Mouse (Mus musculus): ENCODE data around the gene Nme9. TPM values are rescaled to one million over a fixed set of nuclear protein-coding genes. Genes with fewer than 3 reads are reported as not detected.

Nme9 gene
- total and polyA plus RNA-seq, 2 experiments, result not detected

DNA sequence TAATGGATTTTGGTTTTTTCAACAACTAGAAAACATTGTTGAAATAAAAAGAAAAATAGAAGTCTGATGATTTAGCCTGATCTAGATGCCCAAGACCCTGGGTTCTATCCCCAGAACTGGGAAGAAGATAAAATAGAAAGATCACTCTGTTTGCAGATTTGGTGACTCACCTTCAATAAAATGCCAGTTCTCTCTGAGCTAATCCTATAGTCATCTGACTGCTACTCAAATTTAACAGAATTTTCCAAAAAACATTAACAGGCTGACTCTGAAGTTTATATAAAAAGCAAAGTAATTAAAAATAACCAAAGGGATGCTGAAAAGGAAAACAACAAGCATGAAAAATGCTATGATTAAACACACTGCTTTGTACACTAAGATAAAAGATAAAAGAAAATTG lies 5.0 kb upstream of the Nme9 start:
- H3K27me3 ChIP-seq (ENCODE audit: control insufficient read depth, insufficient read depth, low read length), result no peaks in the 10 kb centered on the region
- TF ChIP-seq CTCF (IDR thresholded peaks at IDR 0.05; ENCODE audit: low read depth, low read length) (no peak), POLR2A (IDR thresholded peaks at IDR 0.05; ENCODE audit: extremely low read depth, insufficient read depth, low read length) (no peak)

GRCm38 (mm10) chr9:99447323-99447722 lies 4.0 kb upstream of the Nme9 start:
- 79% methylated on average over 3 of the region's 3 CpGs for WGBS
- Histone ChIP-seq H3K27me3 (ENCODE audit: control insufficient read depth, insufficient read depth, low read length) (no peaks in the 10 kb centered on the region), H3K36me3 (ENCODE audit: control insufficient read depth, insufficient read depth, low read length) (no peaks in the 10 kb centered on the region), H3K27ac (replicated peaks; ENCODE audit: insufficient read depth, low read depth, low read length) (no peak overlapping the region), H3K9ac (ENCODE audit: low read depth, low read length) (no peak overlapping the region), H3K4me3 (ENCODE audit: insufficient read depth, low read depth, low read length) (no peak overlapping the region), H3K4me1 (ENCODE audit: control insufficient read depth, insufficient read depth, low read length) (no peaks in the 10 kb centered on the region), H3K79me2 (ENCODE audit: control insufficient read depth, insufficient read depth, low read length) (no peaks in the 10 kb centered on the region)
- DNase-seq (ENCODE audit: extremely low read depth, low read depth, low spot score), result no peak
- TF ChIP-seq POLR2A (IDR thresholded peaks at IDR 0.05; ENCODE audit: extremely low read depth, insufficient read depth, low read length), result no peak
- TF ChIP-seq CTCF (IDR thresholded peaks at IDR 0.05; ENCODE audit: low read depth, low read length), result no peak

More for the DNA sequence above, 5.0 kb upstream of the Nme9 start:
- no peak for DNase-seq (ENCODE audit: extremely low read depth, low read depth, low spot score)
- H3K27ac ChIP-seq (replicated peaks; ENCODE audit: insufficient read depth, low read depth, low read length), result no peak overlapping the region
- no peak overlapping the region for H3K4me3 ChIP-seq (ENCODE audit: insufficient read depth, low read depth, low read length)
- no peak overlapping the region for H3K9ac ChIP-seq (ENCODE audit: low read depth, low read length)
- H3K79me2 ChIP-seq (ENCODE audit: control insufficient read depth, insufficient read depth, low read length), result no peaks in the 10 kb centered on the region
- no peaks in the 10 kb centered on the region for H3K36me3 ChIP-seq (ENCODE audit: control insufficient read depth, insufficient read depth, low read length)
- no peaks in the 10 kb centered on the region for H3K4me1 ChIP-seq (ENCODE audit: control insufficient read depth, insufficient read depth, low read length)

- H3K9ac ChIP-seq (ENCODE audit: low read depth, low read length), result no peak overlapping the region
- no peak overlapping the region for H3K4me3 ChIP-seq (ENCODE audit: insufficient read depth, low read depth, low read length)
- WGBS, result 42% methylated on average over 9 of the region's 9 CpGs
- H3K36me3 ChIP-seq (ENCODE audit: control insufficient read depth, insufficient read depth, low read length), result no peaks in the 10 kb centered on the region
- H3K79me2 ChIP-seq (ENCODE audit: control insufficient read depth, insufficient read depth, low read length), result no peaks in the 10 kb centered on the region
- TF ChIP-seq CTCF (IDR thresholded peaks at IDR 0.05; ENCODE audit: low read depth, low read length) (peak; percentile 39; the same call in 1 of the 2 replicates), POLR2A (IDR thresholded peaks at IDR 0.05; ENCODE audit: extremely low read depth, insufficient read depth, low read length) (no peak)
- no peaks in the 10 kb centered on the region for H3K27me3 ChIP-seq (ENCODE audit: control insufficient read depth, insufficient read depth, low read length)
- DNase-seq (ENCODE audit: extremely low read depth, low read depth, low spot score), result peak; percentile 44
- H3K4me1 ChIP-seq (ENCODE audit: control insufficient read depth, insufficient read depth, low read length), result no peaks in the 10 kb centered on the region
- H3K27ac ChIP-seq (replicated peaks; ENCODE audit: insufficient read depth, low read depth, low read length), result no peak overlapping the region
Observed at GRCm38 (mm10) chr9:99449886-99450647, 1.2 kb upstream of the Nme9 start.

DNA sequence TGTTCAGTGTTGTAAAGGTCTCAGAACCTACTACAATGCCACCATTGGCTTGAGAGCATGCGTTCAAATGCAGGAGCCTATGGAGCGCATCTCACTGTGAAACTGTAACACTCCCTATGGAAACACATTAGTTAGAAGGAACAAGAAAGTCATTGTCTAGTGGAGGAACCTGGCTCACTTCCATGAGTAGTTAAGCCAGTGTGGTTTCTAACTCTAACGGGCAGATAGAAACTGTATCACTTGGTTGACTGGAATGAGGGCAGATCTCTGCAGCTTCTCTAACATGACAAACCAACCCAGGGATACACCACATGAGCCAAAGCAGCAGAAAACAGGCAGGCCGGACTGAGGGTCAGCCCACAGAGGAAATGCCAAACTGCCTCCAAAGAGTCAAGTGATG lies 2.9 kb downstream of the Nme9 start:
- Histone ChIP-seq H3K27ac (replicated peaks; ENCODE audit: insufficient read depth, low read depth, low read length) (no peak overlapping the region), H3K9ac (ENCODE audit: low read depth, low read length) (no peak overlapping the region), H3K36me3 (ENCODE audit: control insufficient read depth, insufficient read depth, low read length) (no peaks in the 10 kb centered on the region), H3K27me3 (ENCODE audit: control insufficient read depth, insufficient read depth, low read length) (no peaks in the 10 kb centered on the region), H3K79me2 (ENCODE audit: control insufficient read depth, insufficient read depth, low read length) (no peaks in the 10 kb centered on the region), H3K4me1 (ENCODE audit: control insufficient read depth, insufficient read depth, low read length) (no peaks in the 10 kb centered on the region), H3K4me3 (ENCODE audit: insufficient read depth, low read depth, low read length) (no peak overlapping the region)
- no peak for DNase-seq (ENCODE audit: extremely low read depth, low read depth, low spot score)
- WGBS, result 83% methylated on average over 4 of the region's 4 CpGs
- TF ChIP-seq POLR2A (IDR thresholded peaks at IDR 0.05; ENCODE audit: extremely low read depth, insufficient read depth, low read length), result no peak
- TF ChIP-seq CTCF (IDR thresholded peaks at IDR 0.05; ENCODE audit: low read depth, low read length), result no peak

GRCm38 (mm10) chr9:99458529-99459208 lies 7.4 kb downstream of the Nme9 start:
- Histone ChIP-seq H3K4me1 (ENCODE audit: control insufficient read depth, insufficient read depth, low read length) (no peaks in the 10 kb centered on the region), H3K4me3 (ENCODE audit: insufficient read depth, low read depth, low read length) (no peak overlapping the region), H3K9ac (ENCODE audit: low read depth, low read length) (no peak overlapping the region), H3K79me2 (ENCODE audit: control insufficient read depth, insufficient read depth, low read length) (no peaks in the 10 kb centered on the region), H3K27ac (replicated peaks; ENCODE audit: insufficient read depth, low read depth, low read length) (no peak overlapping the region), H3K27me3 (ENCODE audit: control insufficient read depth, insufficient read depth, low read length) (no peaks in the 10 kb centered on the region), H3K36me3 (ENCODE audit: control insufficient read depth, insufficient read depth, low read length) (no peaks in the 10 kb centered on the region)
- TF ChIP-seq POLR2A (IDR thresholded peaks at IDR 0.05; ENCODE audit: extremely low read depth, insufficient read depth, low read length) (no peak), CTCF (IDR thresholded peaks at IDR 0.05; ENCODE audit: low read depth, low read length) (peak; percentile 71)
- 33% methylated on average over 12 of the region's 12 CpGs for WGBS
- DNase-seq (ENCODE audit: extremely low read depth, low read depth, low spot score), result peak; percentile 51

- H3K4me1 ChIP-seq (ENCODE audit: control insufficient read depth, insufficient read depth, low read length), result no peaks in the 10 kb centered on the region
Observed at GRCm38 (mm10) chr9:99459730-99460129, 8.5 kb downstream of the Nme9 start.

More at GRCm38 (mm10) chr9:99459730-99460129, 8.5 kb downstream of the Nme9 start:
- Histone ChIP-seq H3K79me2 (ENCODE audit: control insufficient read depth, insufficient read depth, low read length) (no peaks in the 10 kb centered on the region), H3K27ac (replicated peaks; ENCODE audit: insufficient read depth, low read depth, low read length) (no peak overlapping the region), H3K4me3 (ENCODE audit: insufficient read depth, low read depth, low read length) (no peak overlapping the region), H3K36me3 (ENCODE audit: control insufficient read depth, insufficient read depth, low read length) (no peaks in the 10 kb centered on the region), H3K9ac (ENCODE audit: low read depth, low read length) (no peak overlapping the region), H3K27me3 (ENCODE audit: control insufficient read depth, insufficient read depth, low read length) (no peaks in the 10 kb centered on the region)
- no peak for TF ChIP-seq POLR2A (IDR thresholded peaks at IDR 0.05; ENCODE audit: extremely low read depth, insufficient read depth, low read length)
- no peak for TF ChIP-seq CTCF (IDR thresholded peaks at IDR 0.05; ENCODE audit: low read depth, low read length)
- 87% methylated on average over 4 of the region's 4 CpGs for WGBS
- DNase-seq (ENCODE audit: extremely low read depth, low read depth, low spot score), result no peak
